Mouse (Mus musculus) liver, embryonic 14.5 days (tissue): Measurements from ENCODE around the gene Siah1a. TPM values are rescaled to one million over a fixed set of nuclear protein-coding genes. Genes with fewer than 3 reads are reported as not detected.

Experiments
- ATAC-seq: fragments of 200-750 bp; cut with Nextera tagmentation; 2 replicates; pipeline ENCODE4 v1.8.0; 2017; ENCODE audit warnings: moderate number of reproducible peaks, mild to moderate bottlenecking, moderate library complexity; ENCODE audit not compliant: insufficient read depth
- DNase-seq, 3 experiments: peaks; one replicate each; pipeline ENCODE4 v3.0.0-alpha.2; 2012 to 2013; ENCODE audit warnings: low read depth in 3 of 3, low spot score in 3 of 3
- H3K27ac ChIP-seq: fragments of 300-500 bp; sonication (generic); 2 replicates; pipeline ENCODE4 v1.5.1; 2014; ENCODE audit warnings: moderate library complexity, mild to moderate bottlenecking, control low read depth, inconsistent platforms
- H3K27me3 ChIP-seq: fragments of 300-500 bp; sonication (generic); 2 replicates; pipeline ENCODE4 v1.6.1; 2014; ENCODE audit warnings: mild to moderate bottlenecking, low read length, moderate library complexity; ENCODE audit not compliant: control insufficient read depth, insufficient read depth
- H3K36me3 ChIP-seq: fragments of 300-500 bp; sonication (generic); replicated peaks from 2 replicates; pipeline ENCODE4 v1.6.1; 2014; ENCODE audit warnings: low read depth; ENCODE audit not compliant: control insufficient read depth, insufficient read depth
- H3K4me1 ChIP-seq, 2 experiments: fragments of 200-500 bp in 1 of 2; fragments of 300-500 bp in 1 of 2; sonication (generic) in 1 of 2; replicated peaks; 2 replicates each; pipeline ENCODE4 v1.6.1; 2012 to 2014; ENCODE audit warnings: antibody characterized with exemption in 1 of 2, inconsistent platforms in 1 of 2, low read length in 1 of 2; ENCODE audit not compliant: control insufficient read depth in 2 of 2, insufficient read depth in 2 of 2
- H3K4me2 ChIP-seq: fragments of 300-500 bp; sonication (generic); 2 replicates; pipeline ENCODE4 v1.6.1; 2014; ENCODE audit warnings: low read depth, mild to moderate bottlenecking, control low read depth, moderate library complexity
- H3K4me3 ChIP-seq, 2 experiments: fragments of 200-500 bp in 1 of 2; fragments of 300-500 bp in 1 of 2; sonication (generic) in 1 of 2; 2 replicates each; pipeline ENCODE4 v1.5.1; 2012 to 2014; ENCODE audit warnings: low read depth in 2 of 2, low read length in 2 of 2, mild to moderate bottlenecking in 2 of 2, control low read depth in 1 of 2, inconsistent platforms in 1 of 2, moderate library complexity in 1 of 2; ENCODE audit not compliant: insufficient read depth in 1 of 2
- H3K9ac ChIP-seq: fragments of 300-500 bp; sonication (generic); replicated peaks from 2 replicates; pipeline ENCODE4 v1.6.1; 2014; ENCODE audit warnings: mild to moderate bottlenecking, control low read depth, moderate library complexity
- H3K9me3 ChIP-seq: fragments of 300-500 bp; sonication (generic); 2 replicates; pipeline ENCODE4 v1.6.1; 2016; ENCODE audit warnings: low read length, mixed read lengths; ENCODE audit not compliant: control insufficient read depth
- CTCF ChIP-seq: IDR thresholded peaks from 2 replicates; pipeline ENCODE4 v1.5.1; 2016; ENCODE audit warnings: antibody characterized with exemption, low read depth, control low read depth
- EP300 ChIP-seq: IDR thresholded peaks from 2 replicates; pipeline ENCODE4 v1.6.1; 2016; ENCODE audit warnings: antibody characterized with exemption, low read depth
- WGBS: fragments of 180-500 bp; shearing (Covaris S2); extraction: QIAGEN DNeasy Blood & Tissue Kit; methylation state at CpG from one replicate; pipeline ENCODE4 v1.1.7; 2014; ENCODE audit not compliant: insufficient replicate concordance; 5-methylcytosine and 5-hydroxymethylcytosine counted together
- polyA plus RNA-seq, 2 experiments: library from polyadenylated mRNA; depleted of rRNA in 1 of 2; stranded (reverse) in 1 of 2; unstranded in 1 of 2; fragments of >200 nt; fragmentation: Nextera tagmentation in 1 of 2; extraction: Ambion mirVana in 1 of 2; gene quantifications; 2 replicates each; pipeline versions ENCODE4 v1.2.1 to v1.2.3; 2012 to 2014

The Siah1a gene
- polyA plus RNA-seq, 2 experiments = 9.5 to 14.0 TPM

- H3K9ac ChIP-seq = peak overlapping the region; percentile 92
- peak overlapping the region; percentile 81 for H3K27ac ChIP-seq
- under 1% methylated on average over 69 of the region's 70 CpGs for WGBS
- DNase-seq (peak; percentile 78 to 80 (median 79)), ATAC-seq (peak; percentile 88)
- peak overlapping the region; percentile 99 for H3K4me2 ChIP-seq
- peak overlapping the region; percentile 80 to 83 for H3K4me3 ChIP-seq
- H3K36me3 ChIP-seq = no peaks in the 10 kb centered on the region
- no peak for TF ChIP-seq EP300
- no peak; the same call in 1 of the 2 replicates for TF ChIP-seq CTCF
- H3K4me1 ChIP-seq = peaks cover 19 to 20% of the 10 kb centered on the region in 2 experiments
- H3K9me3 ChIP-seq = no peaks in the 10 kb centered on the region
- H3K27me3 ChIP-seq = no peaks in the 10 kb centered on the region
Observed at GRCm38 (mm10) chr8:86745935-86746441, 254 bp upstream of the Siah1a start.

- peaks cover 19 to 20% of the 10 kb centered on the region in 2 experiments for H3K4me1 ChIP-seq
- TF ChIP-seq CTCF = no peak
- no peak for TF ChIP-seq EP300
- peak overlapping the region; percentile 81 for H3K27ac ChIP-seq
- H3K9me3 ChIP-seq = no peaks in the 10 kb centered on the region
- ATAC-seq (no peak), DNase-seq (peak in 1 of 3 experiments; percentile 36)
- H3K4me2 ChIP-seq = peak overlapping the region; percentile 75
- H3K27me3 ChIP-seq = no peaks in the 10 kb centered on the region
- H3K9ac ChIP-seq = peak overlapping the region; percentile 92
- peak overlapping the region; percentile 80 to 83 for H3K4me3 ChIP-seq
- WGBS = 8% methylated on average over 18 of the region's 18 CpGs
- H3K36me3 ChIP-seq = no peaks in the 10 kb centered on the region
Observed at GRCm38 (mm10) chr8:86744313-86745220, 1.2 kb downstream of the Siah1a start.

- ATAC-seq (no peak), DNase-seq (no peak)
- H3K9me3 ChIP-seq = no peaks in the 10 kb centered on the region
- 45% methylated on average over 7 of the region's 7 CpGs for WGBS
- H3K27ac ChIP-seq = peak overlapping the region; percentile 40
- no peak overlapping the region for H3K9ac ChIP-seq
- H3K4me2 ChIP-seq = peak overlapping the region; percentile 36
- no peaks in the 10 kb centered on the region for H3K27me3 ChIP-seq
- H3K4me3 ChIP-seq = no peak overlapping the region; a peak in 1 of 4 replicates
- no peaks in the 10 kb centered on the region for H3K36me3 ChIP-seq
- peaks cover 20 to 21% of the 10 kb centered on the region in 2 experiments for H3K4me1 ChIP-seq
- TF ChIP-seq CTCF (no peak), EP300 (no peak)
Observed at GRCm38 (mm10) chr8:86742605-86743345, 3.0 kb downstream of the Siah1a start.

GRCm38 (mm10) chr8:86741627-86742026 is 4.1 kb downstream of the Siah1a start:
- Histone ChIP-seq H3K4me3 (no peak overlapping the region), H3K9ac (no peak overlapping the region), H3K4me2 (no peak overlapping the region), H3K27ac (no peak overlapping the region), H3K9me3 (no peaks in the 10 kb centered on the region), H3K4me1 (peaks cover 19 to 20% of the 10 kb centered on the region in 2 experiments), H3K27me3 (no peaks in the 10 kb centered on the region), H3K36me3 (no peaks in the 10 kb centered on the region)
- ATAC-seq = no peak
- TF ChIP-seq CTCF = no peak
- TF ChIP-seq EP300 = no peak
- DNase-seq = no peak

DNA sequence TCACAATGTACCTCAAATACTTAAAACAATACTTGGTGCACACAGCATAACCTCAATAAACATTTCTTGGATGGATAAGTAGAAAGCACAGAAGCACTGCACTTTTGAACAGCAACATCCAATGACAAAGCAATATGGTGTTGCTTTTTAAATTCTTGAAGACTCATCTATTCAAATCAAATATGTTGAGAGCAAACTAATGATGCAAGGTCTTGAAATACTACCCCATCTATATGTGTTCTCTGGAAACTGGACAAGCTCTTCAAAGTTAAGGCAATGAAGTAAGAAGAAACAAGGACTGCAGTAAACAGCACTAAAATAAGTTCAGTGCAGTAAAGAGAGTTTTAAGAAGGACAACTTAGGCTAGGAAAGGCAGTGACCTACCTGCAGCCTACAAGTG is 4.8 kb downstream of the Siah1a start:
- Histone ChIP-seq H3K4me2 (no peak overlapping the region), H3K27ac (no peak overlapping the region), H3K36me3 (no peaks in the 10 kb centered on the region), H3K4me1 (peaks cover 20 to 22% of the 10 kb centered on the region in 2 experiments), H3K9ac (no peak overlapping the region), H3K9me3 (no peaks in the 10 kb centered on the region), H3K4me3 (no peak overlapping the region), H3K27me3 (no peaks in the 10 kb centered on the region)
- ATAC-seq (no peak), DNase-seq (no peak)
- TF ChIP-seq EP300 (no peak), CTCF (no peak)
